Mouse (Mus musculus): ENCODE measurements around the gene Rell1.
"Not testable (repeated sequence)": the region's sequence is repeated elsewhere in the genome, so short reads cannot be mapped to it uniquely, and the experiment has no call there.

DNA sequence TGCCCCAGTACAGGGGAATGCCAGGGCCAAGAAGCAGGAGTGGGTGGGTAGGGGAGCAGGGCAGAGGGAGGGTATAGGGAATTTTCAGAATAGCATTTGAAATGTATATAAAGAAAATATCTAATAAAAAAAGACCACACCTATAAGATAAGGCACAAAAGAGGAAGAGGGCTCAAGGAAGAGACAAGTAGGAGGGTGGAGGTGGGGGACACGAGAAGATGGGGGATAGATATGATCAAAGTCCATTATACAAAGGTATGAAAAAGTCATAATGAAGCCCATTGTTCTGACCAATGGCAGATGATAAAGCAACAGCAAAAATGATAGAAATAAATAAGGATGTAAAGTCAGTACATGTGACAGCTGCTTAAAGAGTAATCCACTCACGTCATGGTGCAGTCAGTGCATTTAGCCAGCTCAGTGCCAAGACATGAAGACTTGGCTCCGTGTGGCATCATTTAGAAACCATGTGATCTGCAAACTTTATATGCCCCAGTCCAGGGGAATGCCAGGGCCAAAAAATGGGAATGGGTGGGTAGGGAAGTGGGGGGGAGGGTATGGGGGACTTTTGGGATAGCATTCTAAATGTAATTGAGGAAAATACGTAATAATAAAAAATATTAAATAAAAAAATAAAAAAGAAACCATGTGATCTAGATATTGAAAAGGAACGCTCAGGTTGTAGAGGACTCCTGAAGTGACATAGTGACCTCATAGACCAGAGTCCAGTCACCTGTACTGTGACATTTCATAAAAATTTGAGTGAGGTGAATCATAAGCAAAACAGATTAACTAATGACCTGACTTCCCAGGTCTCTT is 71.5 kb downstream of the Rell1 start:
- not testable (repeated sequence) for TF ChIP-seq EP300, CTCF (IDR thresholded peaks at IDR 0.05; ENCODE audit: low read depth)
